Mouse (Mus musculus): ENCODE data around the gene Ccnb3.
"Not testable (repeated sequence)": the region's sequence is repeated elsewhere in the genome, so short reads cannot be mapped to it uniquely, and the experiment has no call there.

Ccnb3 gene

DNA sequence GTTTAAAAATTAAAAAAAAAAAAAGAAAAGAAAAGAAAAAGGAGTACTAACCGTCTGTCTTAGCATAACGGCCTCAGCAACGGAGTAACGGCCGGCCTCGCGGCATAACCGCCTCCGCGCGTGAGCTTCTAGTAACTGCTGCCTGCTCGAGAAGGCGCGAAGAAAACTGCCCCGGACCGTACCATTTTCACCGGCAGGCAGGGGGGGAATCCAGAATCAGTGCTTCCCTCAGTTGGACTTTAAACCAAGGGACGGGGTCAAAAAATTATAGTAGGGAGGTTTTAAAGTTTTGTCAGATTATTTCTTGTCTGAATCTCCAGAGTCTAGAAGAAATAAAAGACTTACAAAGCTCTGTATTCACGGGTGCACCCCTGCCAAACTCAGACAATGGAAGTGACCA is at the start of gene Ccnb3:
Ccnb3 (minus strand) TSS at position 101 of the 400 bp plus-strand sequence.
- no peak for DNase-seq

DNA sequence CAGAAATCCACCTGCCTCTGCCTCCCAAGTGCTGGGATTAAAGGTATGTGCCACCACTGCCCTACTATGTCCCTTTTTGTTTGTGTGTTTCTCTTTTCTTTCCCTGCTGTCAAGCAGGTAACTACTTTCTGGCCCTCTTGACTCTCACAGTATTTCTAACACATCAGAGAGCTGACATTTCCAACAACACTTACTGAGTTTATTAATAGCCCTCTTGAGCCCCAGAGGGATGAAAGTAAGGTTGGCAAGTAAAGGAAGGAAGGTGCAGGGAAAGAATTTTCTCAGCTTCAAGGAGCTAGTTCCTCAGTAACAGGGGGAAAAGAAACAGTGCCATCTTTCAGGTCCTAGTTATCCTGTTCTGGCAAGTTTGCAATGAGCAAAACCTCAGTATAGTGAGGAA is 48.9 kb upstream of the Ccnb3 start:
- DNase-seq = no peak

DNA sequence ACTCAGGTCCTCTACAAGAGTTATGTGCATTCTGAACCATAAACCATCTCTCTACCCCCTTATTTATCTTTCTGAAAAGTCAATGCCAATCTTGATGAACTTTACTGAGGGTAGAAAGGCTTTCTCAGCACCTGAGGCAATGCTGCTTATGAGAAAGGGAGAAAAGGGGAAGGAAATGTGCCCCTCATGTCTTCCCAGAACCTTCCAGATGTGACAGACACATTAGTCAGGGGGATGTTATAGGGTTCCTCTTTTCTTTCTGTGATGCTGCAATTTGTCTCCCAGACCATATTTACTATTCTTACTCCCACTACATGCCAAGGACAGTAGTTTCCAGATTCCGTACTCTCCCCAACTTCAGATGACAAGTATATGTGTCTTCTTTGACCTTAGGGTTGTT is 44.5 kb upstream of the Ccnb3 start:
- no peak for DNase-seq

GRCm38 (mm10) chrX:7079820-7080429 is 38.5 kb upstream of the Ccnb3 start:
- no peak for DNase-seq

GRCm38 (mm10) chrX:7068002-7068401 is 26.6 kb upstream of the Ccnb3 start:
- no peak for DNase-seq

DNA sequence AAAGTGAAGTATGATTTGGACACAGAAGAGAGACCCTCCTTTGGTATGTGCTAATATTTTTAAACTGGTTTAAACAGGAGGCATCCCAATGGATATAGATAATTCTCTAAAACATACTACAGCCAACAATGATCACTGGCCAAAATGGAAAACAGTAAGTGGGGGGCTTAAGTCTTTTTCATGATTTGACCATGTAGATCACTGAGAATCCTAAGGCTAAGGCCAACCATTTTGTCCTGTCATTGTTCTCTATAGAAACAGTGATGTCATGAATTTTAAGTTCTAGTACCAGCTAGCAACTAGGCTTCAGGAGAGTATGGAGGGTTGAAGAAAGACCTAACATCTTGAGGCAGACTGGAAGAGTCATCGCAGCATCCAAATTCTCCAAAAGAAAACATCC is 25.8 kb upstream of the Ccnb3 start, which contains the start of gene Akap4:
Akap4 (plus strand) TSS at position 301 of the 400 bp plus-strand sequence.
- no peak for DNase-seq

- DNase-seq = no peak
Observed at GRCm38 (mm10) chrX:7064109-7064508, 22.7 kb upstream of the Ccnb3 start.

GRCm38 (mm10) chrX:7057634-7058033 is 16.2 kb upstream of the Ccnb3 start:
- no peak for DNase-seq

- no peak for DNase-seq
Observed at GRCm38 (mm10) chrX:7057056-7057455, 15.6 kb upstream of the Ccnb3 start.

DNA sequence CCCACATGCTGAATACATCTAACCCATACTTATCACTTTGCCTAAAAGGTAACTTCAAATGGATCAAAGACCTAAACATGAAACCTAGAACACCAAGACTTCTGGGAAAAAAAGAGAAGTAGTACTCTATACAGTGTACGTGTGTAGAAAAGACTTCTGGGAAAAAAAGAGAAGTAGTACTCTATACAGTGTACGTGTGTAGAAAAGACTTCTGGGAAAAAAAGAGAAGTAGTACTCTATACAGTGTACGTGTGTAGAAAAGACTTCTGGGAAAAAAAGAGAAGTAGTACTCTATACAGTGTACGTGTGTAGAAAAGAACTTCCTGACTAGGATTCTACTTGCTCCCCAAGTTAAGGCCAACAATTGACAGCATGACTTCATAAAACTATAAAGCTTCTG is 57.5 kb downstream of the Ccnb3 start:
- DNase-seq = not testable (repeated sequence)

DNA sequence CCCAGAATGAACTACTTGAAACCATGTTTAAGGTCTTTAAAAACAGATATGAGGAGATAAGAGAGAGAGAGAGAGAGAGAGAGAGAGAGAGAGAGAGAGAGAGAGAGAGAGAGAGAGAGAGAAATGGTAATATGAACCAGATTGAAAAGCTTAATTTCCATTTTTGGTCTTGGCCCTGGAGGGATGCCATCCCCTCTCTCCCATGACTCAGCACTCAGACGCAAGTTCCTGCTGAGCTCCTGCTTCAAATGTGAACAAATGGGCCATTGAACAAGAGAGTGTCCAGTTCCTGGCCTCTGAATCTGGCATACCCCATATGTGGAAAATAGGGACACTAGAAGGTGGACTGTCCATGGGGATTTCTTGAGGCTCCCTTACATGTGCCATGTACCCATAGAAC is 69.5 kb downstream of the Ccnb3 start:
- no peak for DNase-seq

DNA sequence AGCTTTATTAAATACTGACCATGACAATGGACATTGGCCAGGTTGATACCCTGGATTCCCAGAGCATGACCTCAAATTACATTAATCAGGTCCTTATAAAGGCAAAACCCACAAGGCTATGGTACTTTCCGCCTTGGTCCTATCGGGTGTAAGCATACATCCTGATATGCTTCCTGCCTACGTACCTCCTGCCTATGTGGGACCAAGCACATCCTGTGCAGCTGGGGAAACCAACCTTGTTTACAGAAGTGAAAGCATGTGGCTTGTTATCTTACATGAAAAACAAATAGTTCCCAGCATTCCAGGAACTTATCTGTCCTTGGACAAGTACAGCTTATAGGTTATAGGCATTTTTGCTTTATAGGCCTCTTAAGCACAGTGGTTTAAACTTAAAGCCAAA is 72.8 kb downstream of the Ccnb3 start:
- no peak for DNase-seq
